Mouse (Mus musculus): Measurements from ENCODE around the gene Prpsap2.

DNA sequence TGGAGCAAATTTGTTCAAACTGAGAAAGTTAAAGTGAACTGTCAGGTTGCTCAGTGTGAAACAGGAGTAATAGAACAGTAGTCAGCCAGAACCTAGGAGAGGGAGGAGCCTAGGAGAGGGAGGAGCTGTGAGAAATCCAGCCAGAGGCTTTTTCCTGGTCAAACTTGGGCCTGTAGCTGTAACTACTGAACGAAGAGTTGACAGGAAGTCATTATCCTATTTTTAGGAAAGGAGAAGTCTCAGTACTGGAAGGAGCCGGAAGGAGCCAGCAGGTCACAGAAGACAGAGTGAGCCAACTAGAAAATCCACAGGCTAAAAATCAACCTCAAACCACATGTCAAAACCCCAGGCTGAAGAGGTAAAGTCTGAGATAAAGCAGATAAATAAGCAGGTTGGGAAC lies 33.9 kb downstream of the Prpsap2 start:
- TF ChIP-seq CTCF (IDR thresholded peaks at IDR 0.05; ENCODE audit: extremely low read depth, insufficient read length, insufficient replicate concordance, low read depth, low read length) (no peak), POLR2A (IDR thresholded peaks at IDR 0.05; ENCODE audit: low read depth, low read length) (no peak)

Measured in small intestine, adult 2 months (tissue).